Mouse (Mus musculus) hindlimb bud, embryonic 11.5 days (tissue): Measurements from ENCODE around the gene Prkar1b.

Experiments
- DNase-seq: peaks from one replicate; pipeline ENCODE4 v3.0.0-alpha.2; 2012; ENCODE audit warnings: low read depth, low spot score; ENCODE audit errors: extremely low spot score

Gene Prkar1b

DNA sequence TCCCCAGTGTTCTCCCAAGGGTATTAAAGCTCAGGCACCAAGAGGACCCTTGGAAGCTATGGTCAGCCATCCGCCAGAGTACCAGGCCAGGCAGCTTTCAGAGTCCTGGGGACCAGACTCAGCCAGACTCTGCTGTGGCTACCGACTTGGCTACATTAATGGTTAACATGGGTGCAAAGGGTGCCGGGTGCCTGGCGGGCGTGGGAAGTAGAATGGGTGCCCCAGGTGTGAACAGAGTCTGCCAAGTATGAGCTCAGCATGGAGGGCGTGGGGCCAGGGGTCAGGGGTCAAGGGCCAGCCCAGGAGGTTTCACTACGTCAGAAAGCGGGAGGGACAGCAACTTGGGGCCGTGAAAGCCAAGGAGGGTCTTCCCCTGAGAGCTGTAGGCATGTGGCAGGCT is 169.2 kb downstream of the Prkar1b start:
- DNase-seq, result no peak

DNA sequence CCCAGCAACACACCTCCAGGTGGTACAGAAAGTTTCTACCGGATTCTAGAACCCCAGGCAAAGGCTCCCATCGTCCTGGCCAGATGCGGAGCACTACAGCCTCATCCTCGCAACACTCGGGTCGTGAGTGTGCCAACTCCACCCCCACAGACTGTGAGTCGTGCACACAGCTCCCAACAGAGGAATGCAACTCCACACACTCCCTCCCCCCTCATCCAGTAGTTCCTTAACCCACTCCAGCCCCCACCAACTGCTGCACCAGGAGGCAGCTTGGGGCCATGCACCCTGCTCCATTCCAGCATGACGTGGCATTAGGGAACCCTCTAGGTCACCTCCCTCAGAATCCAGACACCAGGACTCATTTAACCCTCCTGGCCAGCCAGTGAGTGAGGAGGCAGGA is 170.0 kb downstream of the Prkar1b start:
- DNase-seq, result no peak

DNA sequence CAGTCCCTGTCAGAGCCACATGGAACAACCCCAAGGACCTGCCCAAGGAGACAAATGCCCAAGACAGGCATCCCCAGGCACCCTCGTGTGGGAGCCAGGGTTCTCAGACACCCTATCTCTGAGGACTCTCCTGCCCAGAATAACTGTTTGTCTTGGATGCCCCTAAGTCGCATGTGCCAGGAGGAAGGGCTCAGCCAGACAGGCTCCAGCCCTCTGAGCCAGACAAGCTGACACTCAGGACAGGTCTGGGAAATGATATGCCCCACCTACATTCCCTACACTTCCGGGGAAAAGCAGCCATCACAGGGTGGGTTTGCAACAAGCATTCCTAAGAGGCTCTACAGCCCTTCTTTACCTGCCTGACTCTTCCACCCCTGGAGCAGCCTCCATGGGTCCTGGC is 172.0 kb downstream of the Prkar1b start:
- no peak for DNase-seq

DNA sequence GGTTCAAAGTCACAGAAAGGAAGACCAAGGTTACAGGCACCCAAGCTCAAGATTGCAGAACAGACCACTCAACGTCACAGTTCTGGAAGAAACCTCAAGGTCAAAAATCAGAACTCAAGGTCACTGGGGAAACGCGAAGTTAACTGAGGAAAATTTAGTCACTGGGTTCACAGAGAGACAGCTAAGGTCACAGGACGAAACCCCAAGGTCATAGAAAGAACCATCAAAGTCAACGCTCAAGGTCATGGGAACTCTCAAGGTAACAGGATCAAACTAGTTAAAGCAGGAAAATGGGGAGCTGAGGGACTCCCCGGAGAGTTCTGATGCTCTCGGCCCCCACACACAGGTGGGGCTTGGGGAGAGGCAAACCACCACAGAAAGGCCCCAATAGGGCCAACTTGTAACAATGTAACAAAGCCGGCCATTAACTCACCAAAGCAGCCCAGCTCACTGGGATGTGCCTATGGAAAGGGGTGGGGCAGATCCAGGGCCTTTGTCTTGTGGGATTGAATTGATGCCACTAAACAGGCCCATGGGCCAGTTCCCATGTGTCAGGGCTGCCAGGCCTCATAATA is 174.8 kb downstream of the Prkar1b start:
- no peak for DNase-seq

DNA sequence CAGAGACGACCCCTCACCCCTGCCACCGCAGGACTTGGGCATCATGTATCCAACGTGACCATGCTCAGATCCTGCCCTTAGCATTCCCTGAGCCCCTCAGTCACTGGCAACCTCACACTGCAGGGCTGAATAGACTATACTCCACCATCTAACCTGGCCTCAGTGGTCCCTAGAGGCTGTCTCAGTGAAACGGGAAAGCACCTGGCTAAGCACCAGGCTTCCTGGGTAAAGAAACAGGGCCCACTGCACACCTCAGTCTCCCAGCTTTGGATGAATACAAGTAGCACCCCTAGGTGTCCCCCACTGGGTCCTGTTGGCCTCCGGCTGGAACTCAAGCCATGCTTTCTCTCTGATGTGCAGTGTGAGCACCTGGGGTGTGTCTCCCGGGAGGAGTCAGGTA is 176.3 kb downstream of the Prkar1b start:
- DNase-seq, result no peak

DNA sequence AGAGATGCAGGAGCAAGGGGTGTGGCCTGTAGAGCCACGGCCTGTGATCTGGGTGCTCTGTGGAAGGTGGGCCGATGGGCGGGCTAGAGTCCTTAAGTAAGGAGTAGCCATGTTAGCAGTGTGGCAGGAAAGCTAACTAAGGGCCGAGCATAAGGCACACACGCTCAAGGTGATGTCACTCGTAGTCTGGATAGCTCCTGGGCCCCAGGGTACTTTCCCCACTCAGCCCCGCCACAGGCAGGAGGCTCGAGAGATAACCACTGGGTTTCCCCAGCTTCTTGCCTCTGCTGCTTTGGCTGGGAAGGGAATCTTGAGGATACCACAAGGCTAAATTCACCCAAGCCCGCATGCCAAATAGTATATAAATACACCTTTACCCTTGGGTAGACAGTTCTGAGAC is 178.4 kb downstream of the Prkar1b start:
- no peak for DNase-seq

DNA sequence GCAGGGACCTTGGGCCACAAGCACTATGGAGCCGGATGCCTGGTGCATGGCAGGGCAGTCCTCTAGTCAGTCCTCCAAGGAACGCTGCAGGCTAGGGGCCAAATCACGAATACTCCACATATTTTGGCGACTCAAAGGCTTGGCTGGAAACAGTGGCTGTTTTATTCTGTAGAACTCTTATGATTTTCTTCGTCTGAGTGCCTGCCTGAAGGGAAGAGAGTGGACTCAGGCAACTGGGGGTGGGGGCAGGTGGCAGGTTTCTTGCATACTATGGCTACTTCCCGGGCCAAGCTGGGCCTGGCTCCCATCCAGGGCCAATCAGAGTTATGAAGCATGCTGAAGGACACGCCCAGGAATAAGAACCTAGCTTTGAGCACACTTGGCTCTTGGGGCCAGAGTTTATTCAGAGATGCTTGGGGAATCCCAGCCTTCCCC is 179.7 kb downstream of the Prkar1b start:
- DNase-seq, result no peak
